Mouse (Mus musculus): Measurements from ENCODE around the gene Smg7.

The Smg7 gene

DNA sequence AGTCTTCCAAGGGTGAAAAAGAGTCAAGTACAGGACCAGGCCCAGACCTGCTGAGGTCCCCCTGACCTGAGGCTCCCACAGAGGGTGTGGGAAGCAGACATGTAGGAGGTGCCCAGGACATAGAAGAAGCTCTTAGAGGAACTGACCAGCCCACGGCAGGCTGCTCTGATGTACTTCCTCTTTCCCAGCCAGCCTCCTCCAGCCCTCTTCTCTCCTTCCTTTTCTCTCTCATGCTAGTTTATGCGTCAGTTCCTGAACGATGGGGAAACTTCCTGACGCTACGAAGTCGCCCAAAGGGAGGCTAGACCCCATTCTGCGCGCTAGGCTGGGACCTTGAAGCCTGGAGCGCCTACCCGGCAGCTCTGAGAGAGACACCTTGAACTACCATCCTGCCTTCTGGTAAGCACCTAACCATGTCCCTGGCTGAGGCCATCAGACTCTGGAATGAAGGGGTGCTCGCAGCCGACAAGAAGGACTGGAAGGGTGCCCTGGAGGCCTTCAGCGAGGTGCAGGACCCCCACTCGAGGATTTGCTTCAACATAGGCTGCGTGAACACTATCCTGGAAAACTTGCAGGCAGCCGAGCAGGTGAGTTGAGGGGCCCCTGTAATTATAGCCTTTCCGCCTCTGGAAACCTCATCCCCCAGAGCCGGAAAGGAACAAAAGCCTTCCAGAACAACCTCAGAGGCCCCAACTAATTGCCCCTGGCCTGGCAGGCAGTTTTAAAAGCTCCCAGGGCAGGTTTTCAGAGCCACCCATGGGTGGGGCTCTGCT lies 94.6 kb downstream of the Smg7 start:
- DNase-seq, result no peak

DNA sequence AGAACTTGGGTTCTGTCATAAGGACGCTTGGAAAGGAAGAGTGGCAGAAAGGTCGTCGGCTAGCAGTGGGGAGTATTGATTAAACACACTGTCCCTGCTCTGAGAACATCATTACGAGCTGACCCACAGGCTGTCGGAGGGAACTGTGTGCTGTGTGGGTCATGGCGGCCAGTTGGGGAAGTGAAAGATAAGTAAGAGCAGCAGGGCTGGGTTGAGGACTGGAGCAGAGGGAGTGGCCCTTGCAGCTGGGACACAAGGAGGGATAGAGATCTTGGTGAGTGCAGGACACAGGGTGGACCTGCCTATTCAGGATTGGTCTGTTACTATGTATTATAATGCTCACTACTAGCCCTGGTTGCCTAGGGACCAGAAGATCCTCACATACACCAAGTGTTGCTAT lies 97.5 kb downstream of the Smg7 start:
- no peak for DNase-seq

DNA sequence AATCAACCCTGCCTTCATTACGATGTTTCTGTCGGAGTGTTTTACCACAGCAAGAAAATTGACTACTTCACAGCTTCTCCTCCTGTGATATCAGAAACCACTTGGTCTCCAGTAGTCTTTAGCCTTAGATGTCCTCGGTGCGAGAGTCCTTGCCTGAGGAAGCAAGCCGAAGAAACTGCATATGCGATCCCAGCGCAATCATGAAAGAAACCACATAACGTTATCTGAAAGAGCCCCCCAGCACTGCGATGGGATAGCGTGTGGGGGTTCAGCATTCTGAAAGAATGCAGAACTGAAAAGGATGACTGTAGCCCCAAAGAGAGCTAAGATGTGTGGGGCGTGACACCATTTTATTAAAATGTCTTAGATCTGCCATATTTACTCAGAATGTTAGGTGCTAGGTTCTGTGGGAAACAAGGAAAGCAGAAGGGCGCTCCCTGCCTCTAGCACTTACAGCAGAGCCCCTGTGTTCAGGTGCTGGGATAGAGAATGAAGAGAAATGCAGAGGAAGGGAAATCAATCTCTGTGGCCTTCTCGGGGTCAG lies 101.7 kb downstream of the Smg7 start:
- DNase-seq, result no peak

- DNase-seq, result no peak
Observed at GRCm38 (mm10) chr1:152799897-152800296, 102.5 kb downstream of the Smg7 start, which contains the start of gene Ncf2. TSS of gene Ncf2 (plus strand) at chr1:152800194.

DNA sequence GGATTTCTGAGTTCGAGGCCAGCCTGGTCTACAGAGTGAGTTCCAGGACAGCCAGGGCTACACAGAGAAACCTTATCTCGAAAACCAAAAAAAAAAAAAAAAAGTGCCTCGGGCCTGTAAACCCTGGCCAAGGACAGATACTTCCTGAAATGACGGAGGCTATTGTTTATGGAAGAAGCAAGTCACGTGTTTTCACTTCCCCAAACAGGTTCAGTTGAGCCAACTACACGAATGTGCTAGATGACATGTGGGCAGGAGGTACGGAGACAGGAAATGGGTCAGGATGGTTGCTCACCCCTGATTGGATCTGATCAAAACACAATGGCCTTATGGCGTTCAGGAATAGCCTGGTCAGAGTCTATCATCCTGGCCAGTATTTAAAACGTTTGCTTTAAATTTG lies 104.3 kb downstream of the Smg7 start:
- DNase-seq, result no peak

DNA sequence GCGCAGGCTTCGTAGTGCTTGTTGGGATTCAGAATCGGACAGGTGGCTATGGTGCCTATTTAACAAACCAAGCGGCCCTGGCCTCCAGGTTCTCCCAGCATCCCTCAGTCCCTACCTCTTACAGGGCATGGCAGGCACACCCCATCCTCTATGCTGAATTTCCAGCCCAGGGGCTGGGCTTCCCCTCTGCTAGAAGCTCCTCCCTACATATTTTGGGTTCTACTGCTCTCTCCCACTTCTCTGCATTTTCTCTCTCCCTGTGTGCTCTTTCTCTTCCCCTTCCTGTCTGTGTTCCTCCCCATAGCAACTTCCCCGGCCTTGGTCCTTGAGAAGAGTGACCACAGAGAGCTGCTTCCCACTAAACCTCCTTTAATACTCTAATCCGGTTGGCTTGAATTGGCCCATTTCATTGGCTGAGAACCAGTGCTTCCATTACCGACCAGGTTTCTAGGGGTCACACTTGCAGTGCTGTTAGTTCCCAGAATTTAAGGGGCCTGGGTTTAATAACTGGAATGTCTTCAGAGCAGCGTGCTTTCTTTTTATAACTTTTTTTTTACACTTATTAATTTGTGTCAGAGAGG lies 105.7 kb downstream of the Smg7 start:
- DNase-seq, result no peak

- DNase-seq, result no peak
Observed at GRCm38 (mm10) chr1:152795688-152796255, 106.7 kb downstream of the Smg7 start.

DNA sequence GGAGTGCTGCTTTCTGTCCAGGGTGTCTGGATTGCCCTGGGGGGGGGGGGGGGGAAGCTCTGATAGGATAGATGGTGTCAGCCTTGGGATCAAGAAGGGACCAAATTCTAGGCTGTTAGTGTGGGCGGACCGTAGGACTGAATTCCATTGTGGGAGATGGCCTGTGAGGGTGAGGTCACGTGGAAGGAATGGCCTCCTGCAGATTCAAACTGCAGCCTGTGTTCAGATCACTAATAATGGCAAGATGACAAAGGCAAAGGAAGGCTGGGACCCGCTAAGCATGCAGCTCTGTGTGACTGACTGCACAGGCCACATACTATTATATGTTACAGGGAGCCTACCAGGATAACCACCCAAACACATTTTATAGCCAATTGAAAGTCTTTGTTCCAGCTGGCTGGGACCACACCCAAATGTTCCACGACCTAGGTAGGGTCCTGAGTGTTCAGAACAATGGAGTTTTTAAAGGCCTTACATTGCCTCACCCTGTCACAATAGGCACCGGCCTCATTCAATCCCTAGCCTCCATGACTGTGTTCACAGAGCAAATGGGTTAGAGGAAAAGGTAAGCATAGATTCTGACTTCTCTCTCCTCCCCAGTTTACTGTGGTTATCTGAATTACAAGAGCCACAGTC lies 108.8 kb downstream of the Smg7 start:
- no peak for DNase-seq

- DNase-seq, result no peak
Observed at GRCm38 (mm10) chr1:152792736-152793494, 109.5 kb downstream of the Smg7 start.

- DNase-seq, result no peak
Observed at GRCm38 (mm10) chr1:152791269-152791668, 111.2 kb downstream of the Smg7 start.

DNA sequence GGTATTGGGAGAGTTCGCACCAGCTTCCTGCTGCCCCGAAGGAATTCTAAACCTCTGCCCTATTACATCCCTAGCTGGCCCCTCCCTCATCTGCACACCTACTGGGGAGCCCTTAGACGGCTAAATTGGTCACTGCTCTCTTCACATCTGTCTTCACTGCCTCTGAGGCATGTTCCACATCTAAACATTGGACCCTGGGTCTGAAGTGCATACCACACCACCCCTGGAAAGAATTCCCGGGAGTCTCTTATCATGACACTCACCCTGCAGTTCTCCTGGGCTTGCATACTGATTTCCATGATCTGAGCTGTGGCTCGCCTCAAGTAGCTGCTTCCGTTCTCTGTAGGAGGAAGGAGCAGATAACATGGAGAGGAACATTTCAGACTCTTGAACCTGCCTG lies 111.6 kb downstream of the Smg7 start:
- DNase-seq, result no peak

- DNase-seq, result peak in 1 of 2 experiments; percentile 32
Observed at GRCm38 (mm10) chr1:152790254-152790653, 112.2 kb downstream of the Smg7 start.

- no peak for DNase-seq
Observed at GRCm38 (mm10) chr1:152788121-152788660, 114.3 kb downstream of the Smg7 start.
